Comparison of ENCODE assay signal across 12 mouse cellular contexts in genomic region chr5:114557765-114558731, GRCm38 (mm10). TPM values are rescaled to one million over a fixed set of nuclear protein-coding genes. Genes with fewer than 3 reads are reported as not detected.
DNase-seq lines count a peak whose midpoint lies in the region; ATAC-seq and TF ChIP-seq lines count a peak whose summit lies in the region.
"Had no signal": no experiment of that assay in that cellular context is flagged by ENCODE, and none has a peak within 500 bp of the region (broad histone marks: within the 10 kb centered on the region; RNA-seq: fewer than 3 reads in every experiment).

No protein-coding gene starts in this region.

- H3K9ac ChIP-seq in heart, embryonic 12.5 days = no peak overlapping the region
- no peak overlapping the region for H3K9ac ChIP-seq in intestine, embryonic 15.5 days
- no peak overlapping the region for H3K9ac ChIP-seq in liver, embryonic 15.5 days

- peak; percentile 64; the same call in 1 of the 2 replicates for ATAC-seq in heart, embryonic 12.5 days (ENCODE audit: insufficient number of reproducible peaks, low FRiP score)
- ATAC-seq in intestine, embryonic 15.5 days = peak; percentile 80
- peak; percentile 84 for ATAC-seq in liver, embryonic 15.5 days (ENCODE audit: insufficient read depth)
- no peak for ATAC-seq in erythroid progenitor cell, adult 5-6 weeks (replicated peaks; ENCODE audit: low FRiP score, poor library complexity, severe bottlenecking)

- 53% methylated on average over 20 of the region's 20 CpGs for WGBS in heart, embryonic 12.5 days
- 37% methylated on average over 20 of the region's 20 CpGs for WGBS in intestine, embryonic 15.5 days
- 56% methylated on average over 20 of the region's 20 CpGs for WGBS in liver, embryonic 15.5 days (ENCODE audit: insufficient replicate concordance)

- no peaks in the 10 kb centered on the region for H3K36me3 ChIP-seq in heart, embryonic 12.5 days
- H3K36me3 ChIP-seq in E14TG2a.4 (ENCODE audit: insufficient read depth, low read length) = no peaks in the 10 kb centered on the region
- H3K36me3 ChIP-seq in intestine, embryonic 15.5 days = no peaks in the 10 kb centered on the region
- no peaks in the 10 kb centered on the region for H3K36me3 ChIP-seq in liver, embryonic 15.5 days (replicated peaks)

- intact Hi-C loops in heart, postnatal 25 days (cut with DNase I) = no loop called here

- H3K4me3 ChIP-seq in heart, embryonic 12.5 days = no peak overlapping the region
- 0 out of 2 replicates have a peak overlapping the region, but pooled peaks have one; percentile 2 for H3K4me3 ChIP-seq in E14TG2a.4 (replicated peaks; ENCODE audit: low read length)
- H3K4me3 ChIP-seq in intestine, embryonic 15.5 days (replicated peaks) = no peak overlapping the region
- no peak overlapping the region for H3K4me3 ChIP-seq in liver, embryonic 15.5 days (replicated peaks)
- H3K4me3 ChIP-seq: gastrocnemius, adult 2 months; megakaryocyte, embryonic 14.5 days had no signal

- no peak for DNase-seq in heart, postnatal 25 days (ENCODE audit: low spot score)
- DNase-seq in left cerebral cortex, adult 11 months (ENCODE audit: low spot score) = no peak
- DNase-seq in layer of hippocampus, postnatal 36 days = no peak
- DNase-seq: gastrocnemius, adult 2 months; heart, postnatal 36 days; thymus, adult 2 months had no signal

- no peak overlapping the region for H3K4me2 ChIP-seq in heart, embryonic 12.5 days
- peak overlapping the region; percentile 28; the same call in 1 of the 2 replicates for H3K4me2 ChIP-seq in intestine, embryonic 15.5 days (replicated peaks)
- no peak overlapping the region; the same call in 1 of the 2 replicates for H3K4me2 ChIP-seq in liver, embryonic 15.5 days

- peaks cover 10% of the 10 kb centered on the region for H3K9me3 ChIP-seq in heart, embryonic 12.5 days (replicated peaks)
- peaks cover 13% of the 10 kb centered on the region for H3K9me3 ChIP-seq in E14TG2a.4 (ENCODE audit: low read length)
- H3K9me3 ChIP-seq in intestine, embryonic 15.5 days = no peaks in the 10 kb centered on the region
- no peaks in the 10 kb centered on the region for H3K9me3 ChIP-seq in liver, embryonic 15.5 days (replicated peaks)

- H3K27me3 ChIP-seq in heart, embryonic 12.5 days (replicated peaks) = no peaks in the 10 kb centered on the region
- H3K27me3 ChIP-seq in E14TG2a.4 (ENCODE audit: insufficient read depth, low read length) = no peaks in the 10 kb centered on the region
- H3K27me3 ChIP-seq in intestine, embryonic 15.5 days (replicated peaks) = no peaks in the 10 kb centered on the region
- no peaks in the 10 kb centered on the region for H3K27me3 ChIP-seq in liver, embryonic 15.5 days

- H3K27ac ChIP-seq in heart, embryonic 12.5 days (ENCODE audit: poor library complexity, severe bottlenecking) = no peak overlapping the region
- H3K27ac ChIP-seq in intestine, embryonic 15.5 days = peak overlapping the region; percentile 86
- H3K27ac ChIP-seq in liver, embryonic 15.5 days (replicated peaks) = peak overlapping the region; percentile 76
- H3K27ac ChIP-seq: gastrocnemius, adult 2 months had no signal

- TF ChIP-seq CTCF in E14TG2a.4 (conservative IDR thresholded peaks at IDR 0.05; ENCODE audit: low read length) = no peak

- peaks cover 20% of the 10 kb centered on the region for H3K4me1 ChIP-seq in heart, embryonic 12.5 days (replicated peaks)
- peaks cover 64% of the 10 kb centered on the region for H3K4me1 ChIP-seq in E14TG2a.4 (replicated peaks; ENCODE audit: low read depth, low read length)
- peaks cover 25% of the 10 kb centered on the region for H3K4me1 ChIP-seq in intestine, embryonic 15.5 days (replicated peaks)
- peaks cover 15% of the 10 kb centered on the region for H3K4me1 ChIP-seq in liver, embryonic 15.5 days (replicated peaks)

RNA-seq across cellular contexts. Expression of gene Fam222a, which starts 9.8 kb away (rescaled TPM):
- polyA plus RNA-seq in heart, embryonic 12.5 days (2016; fragmentation: Nextera tagmentation; extraction: Ambion mirVana) = 0.63 and 1.1 TPM in 2 replicates
- 1 to 10 TPM; 2.4 to 4.2 TPM for total RNA-seq in heart, postnatal 25 days (2021)
- polyA plus RNA-seq in intestine, embryonic 15.5 days (2015; fragmentation: Nextera tagmentation; extraction: Ambion mirVana) = 5.1 and 6.2 TPM in 2 replicates
- 0.50 and 0.73 TPM in 2 replicates for polyA plus RNA-seq in liver, embryonic 15.5 days (2015; fragmentation: Nextera tagmentation; extraction: Ambion mirVana)
- 2.9 TPM in 1 of 2 replicates, not detected in the other for total RNA-seq in erythroid progenitor cell, adult 5-6 weeks (2015; ENCODE audit: low replicate concordance)
- 0.39 TPM in 1 of 2 replicates, not detected in the other for total RNA-seq in erythroid progenitor cell, adult 5-6 weeks (2017; ENCODE audit: low replicate concordance)
- total RNA-seq in layer of hippocampus, postnatal 36 days (2021) = 1 to 10 TPM; 4.6 to 5.8 TPM
